Mouse (Mus musculus) limb, embryonic 11.5 days (tissue): Measurements from ENCODE around the gene Myt1l. TPM values are rescaled to one million over a fixed set of nuclear protein-coding genes. Genes with fewer than 3 reads are reported as not detected.

Experiments
- ATAC-seq: fragments of 200-750 bp; cut with Nextera tagmentation; 2 replicates; pipeline ENCODE4 v1.8.0; 2017; ENCODE audit warnings: low read depth; ENCODE audit not compliant: insufficient number of reproducible peaks, low FRiP score, low TSS enrichment
- DNase-seq: peaks from one replicate; pipeline ENCODE4 v3.0.0-alpha.2; 2015; ENCODE audit warnings: low spot score
- H3K27ac ChIP-seq: fragments of 300-500 bp; sonication (generic); replicated peaks from 2 replicates; pipeline ENCODE4 v1.5.1; 2014; ENCODE audit warnings: low read depth, mild to moderate bottlenecking, low read length
- H3K27me3 ChIP-seq: fragments of 300-500 bp; sonication (generic); 2 replicates; pipeline ENCODE4 v1.6.1; 2014; ENCODE audit warnings: mild to moderate bottlenecking, low read length, mixed read lengths; ENCODE audit not compliant: control insufficient read depth, insufficient read depth
- H3K36me3 ChIP-seq: fragments of 300-500 bp; sonication (generic); 2 replicates; pipeline ENCODE4 v1.6.1; 2014; ENCODE audit warnings: mild to moderate bottlenecking, low read length, moderate library complexity, mixed read lengths; ENCODE audit not compliant: control insufficient read depth, insufficient read depth
- H3K4me1 ChIP-seq: fragments of 300-500 bp; sonication (generic); 2 replicates; pipeline ENCODE4 v1.6.1; 2014; ENCODE audit warnings: low read length, mixed read lengths; ENCODE audit not compliant: control insufficient read depth, insufficient read depth
- H3K4me2 ChIP-seq: fragments of 300-500 bp; sonication (generic); 2 replicates; pipeline ENCODE4 v1.6.1; 2014; ENCODE audit warnings: low read depth, mild to moderate bottlenecking, moderate library complexity; ENCODE audit not compliant: severe bottlenecking
- H3K4me3 ChIP-seq: fragments of 300-500 bp; sonication (generic); 2 replicates; pipeline ENCODE4 v1.5.1; 2014; ENCODE audit warnings: low read depth, low read length
- H3K9ac ChIP-seq: fragments of 300-500 bp; sonication (generic); 2 replicates; pipeline ENCODE4 v1.6.1; 2014; ENCODE audit warnings: mild to moderate bottlenecking, low read length
- H3K9me3 ChIP-seq: fragments of 300-500 bp; sonication (generic); 2 replicates; pipeline ENCODE4 v1.6.1; 2016; ENCODE audit warnings: low read length; ENCODE audit not compliant: control insufficient read depth
- WGBS: fragments of 180-500 bp; shearing (Covaris S2); extraction: QIAGEN DNeasy Blood & Tissue Kit; methylation state at CpG from one replicate; pipeline ENCODE4 v1.1.7; 2014; 5-methylcytosine and 5-hydroxymethylcytosine counted together
- polyA plus RNA-seq: library from polyadenylated mRNA; unstranded; fragments of >200 nt; fragmentation: Nextera tagmentation; extraction: Ambion mirVana; gene quantifications from 2 replicates; pipeline ENCODE4 v1.2.1, GENCODE M21; 2014

The Myt1l gene
- polyA plus RNA-seq, 1 experiment from 2014 or later, result 0.21 TPM

GRCm38 (mm10) chr12:29728294-29728693 lies 200.1 kb downstream of the Myt1l start:
- ATAC-seq (no peak), DNase-seq (no peak)
- no peak overlapping the region for H3K27ac ChIP-seq
- no peaks in the 10 kb centered on the region for H3K9me3 ChIP-seq
- no peak overlapping the region for H3K9ac ChIP-seq
- H3K4me2 ChIP-seq, result no peak overlapping the region
- 52% methylated on average over 2 of the region's 2 CpGs for WGBS
- no peaks in the 10 kb centered on the region for H3K36me3 ChIP-seq
- H3K4me3 ChIP-seq, result no peak overlapping the region
- H3K27me3 ChIP-seq, result no peaks in the 10 kb centered on the region
- no peaks in the 10 kb centered on the region for H3K4me1 ChIP-seq

DNA sequence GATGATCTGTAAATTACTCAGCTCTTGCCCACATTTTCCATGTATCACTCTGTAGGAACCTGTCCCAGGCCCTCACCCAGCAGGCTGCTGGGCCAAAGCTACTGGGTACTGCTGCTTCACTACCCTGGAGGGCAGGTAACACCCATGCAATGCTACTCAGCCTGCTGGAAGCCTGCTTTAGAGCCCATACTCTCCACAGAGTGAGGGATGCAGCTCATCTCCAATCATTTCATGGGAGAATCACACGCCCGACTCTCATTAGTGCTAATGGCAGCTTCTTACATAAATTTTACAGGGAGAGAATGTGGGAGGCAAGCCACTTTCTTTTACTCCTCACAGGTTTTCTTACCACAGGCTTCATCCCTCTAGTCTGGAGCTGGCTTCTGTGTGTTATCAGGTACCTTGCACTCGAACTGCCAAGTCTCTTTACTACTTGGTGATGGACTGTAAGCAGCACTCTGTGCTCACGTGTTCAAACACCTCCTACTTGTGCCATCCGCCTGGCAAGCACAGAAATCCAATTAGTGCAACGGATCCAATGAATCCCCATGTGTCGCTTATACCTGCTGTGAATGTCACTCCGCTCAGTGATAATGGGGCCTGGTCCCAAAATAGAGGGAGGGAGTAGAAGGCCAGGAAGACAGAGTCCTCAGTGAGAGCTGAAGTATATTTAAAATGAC lies 212.3 kb downstream of the Myt1l start:
- H3K36me3 ChIP-seq, result no peaks in the 10 kb centered on the region
- no peak overlapping the region for H3K27ac ChIP-seq
- ATAC-seq (no peak), DNase-seq (no peak)
- no peaks in the 10 kb centered on the region for H3K4me1 ChIP-seq
- no peaks in the 10 kb centered on the region for H3K27me3 ChIP-seq
- no peaks in the 10 kb centered on the region for H3K9me3 ChIP-seq
- WGBS, result 81% methylated on average over 8 of the region's 8 CpGs
- no peak overlapping the region for H3K9ac ChIP-seq
- no peak overlapping the region for H3K4me3 ChIP-seq
- H3K4me2 ChIP-seq, result no peak overlapping the region

DNA sequence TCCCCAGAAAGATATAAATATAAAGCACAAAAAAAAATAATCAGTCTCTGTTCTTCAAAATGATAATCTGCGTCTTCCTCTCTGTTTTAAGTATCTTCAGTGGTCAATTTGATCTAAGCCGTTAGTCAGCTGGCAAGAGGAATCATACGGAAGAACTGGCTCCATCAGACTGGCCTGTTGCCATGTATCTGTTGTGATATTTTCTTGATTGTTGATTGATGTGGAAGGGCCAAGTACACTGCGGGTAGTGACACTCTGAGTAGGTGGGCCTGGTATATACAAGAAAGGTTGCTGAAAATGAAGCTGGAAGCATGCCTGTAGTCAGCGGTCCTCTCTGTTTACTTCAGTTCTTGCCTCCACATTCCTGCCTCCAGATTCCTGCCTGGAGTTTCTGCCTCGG lies 213.0 kb downstream of the Myt1l start:
- no peak overlapping the region for H3K4me2 ChIP-seq
- no peaks in the 10 kb centered on the region for H3K36me3 ChIP-seq
- H3K9ac ChIP-seq, result no peak overlapping the region
- DNase-seq, result no peak
- 89% methylated on average over 6 of the region's 6 CpGs for WGBS
- no peaks in the 10 kb centered on the region for H3K9me3 ChIP-seq
- H3K4me3 ChIP-seq, result no peak overlapping the region
- no peaks in the 10 kb centered on the region for H3K4me1 ChIP-seq
- no peak for ATAC-seq
- H3K27me3 ChIP-seq, result no peaks in the 10 kb centered on the region
- H3K27ac ChIP-seq, result no peak overlapping the region

DNA sequence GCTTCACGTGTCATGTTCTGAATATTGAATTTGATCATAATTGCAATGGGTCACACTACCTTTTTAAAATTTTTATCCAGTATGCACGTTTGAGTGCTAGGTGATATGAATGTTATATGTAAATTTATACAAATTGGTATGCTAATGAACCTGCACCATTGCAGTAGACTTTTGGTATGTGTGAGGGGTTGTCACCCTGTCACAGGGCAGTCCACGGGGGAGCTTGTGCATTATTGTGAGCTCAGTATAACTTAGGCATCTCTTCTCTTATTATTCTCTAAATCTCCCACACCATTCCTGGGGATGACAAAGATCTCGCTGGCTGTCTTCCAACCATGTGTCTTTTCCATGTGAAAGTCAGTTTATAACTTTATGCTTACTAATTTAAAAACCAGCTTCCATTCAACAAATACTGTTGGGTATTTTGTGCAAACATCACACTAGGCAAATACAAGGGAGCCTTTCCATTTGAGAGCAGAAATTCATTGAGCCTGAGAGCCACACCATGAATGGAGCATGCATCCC lies 222.5 kb downstream of the Myt1l start:
- ATAC-seq, result no peak
- Histone ChIP-seq H3K27ac (no peak overlapping the region), H3K27me3 (no peaks in the 10 kb centered on the region), H3K36me3 (no peaks in the 10 kb centered on the region), H3K9ac (no peak overlapping the region), H3K4me3 (no peak overlapping the region), H3K4me2 (no peak overlapping the region), H3K4me1 (no peaks in the 10 kb centered on the region), H3K9me3 (no peaks in the 10 kb centered on the region)
- DNase-seq, result no peak
- 84% methylated on average over 4 of the region's 4 CpGs for WGBS

GRCm38 (mm10) chr12:29755086-29755871 lies 227.1 kb downstream of the Myt1l start:
- WGBS, result 85% methylated on average over 5 of the region's 5 CpGs
- Histone ChIP-seq H3K36me3 (no peaks in the 10 kb centered on the region), H3K4me2 (no peak overlapping the region)

DNA sequence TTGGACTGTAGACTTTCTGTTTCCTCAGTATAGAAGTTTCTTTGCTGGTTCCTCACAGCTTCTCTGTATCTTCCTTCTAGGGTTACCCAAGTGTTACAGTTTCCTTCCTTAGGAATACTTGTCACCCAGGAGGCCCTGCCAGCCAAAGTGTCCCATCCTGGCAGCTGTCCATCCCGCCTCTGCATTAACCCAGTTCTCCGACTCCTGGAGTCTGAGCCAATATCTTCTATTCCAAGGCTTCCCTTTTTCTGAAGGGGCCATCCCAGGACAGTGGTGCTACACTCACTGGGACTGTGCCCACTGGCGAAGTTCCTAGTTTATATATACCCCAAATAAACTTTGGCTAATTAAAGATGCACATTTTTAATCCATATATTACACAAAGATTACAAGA lies 227.7 kb downstream of the Myt1l start:
- no peak for ATAC-seq
- no peaks in the 10 kb centered on the region for H3K27me3 ChIP-seq
- H3K9me3 ChIP-seq, result no peaks in the 10 kb centered on the region
- DNase-seq, result no peak
- H3K9ac ChIP-seq, result no peak overlapping the region
- no peak overlapping the region for H3K4me3 ChIP-seq
- 91% methylated on average over 3 of the region's 3 CpGs for WGBS
- no peaks in the 10 kb centered on the region for H3K4me1 ChIP-seq
- no peaks in the 10 kb centered on the region for H3K36me3 ChIP-seq
- H3K27ac ChIP-seq, result no peak overlapping the region
- H3K4me2 ChIP-seq, result no peak overlapping the region

More at GRCm38 (mm10) chr12:29755086-29755871, 227.1 kb downstream of the Myt1l start:
- H3K4me1 ChIP-seq, result no peaks in the 10 kb centered on the region
- no peaks in the 10 kb centered on the region for H3K27me3 ChIP-seq
- no peak for DNase-seq
- no peaks in the 10 kb centered on the region for H3K9me3 ChIP-seq
- no peak overlapping the region for H3K27ac ChIP-seq
- no peak overlapping the region for H3K4me3 ChIP-seq
- no peak for ATAC-seq
- H3K9ac ChIP-seq, result no peak overlapping the region

- Histone ChIP-seq H3K27ac (no peak overlapping the region), H3K9me3 (no peaks in the 10 kb centered on the region), H3K4me1 (no peaks in the 10 kb centered on the region), H3K27me3 (no peaks in the 10 kb centered on the region), H3K36me3 (no peaks in the 10 kb centered on the region), H3K4me2 (no peak overlapping the region), H3K9ac (no peak overlapping the region), H3K4me3 (no peak overlapping the region)
- no peak for ATAC-seq
- WGBS, result 55% methylated on average over 4 of the region's 4 CpGs
- peak; percentile 54 for DNase-seq
Measured at GRCm38 (mm10) chr12:29760611-29761010, 232.4 kb downstream of the Myt1l start.

DNA sequence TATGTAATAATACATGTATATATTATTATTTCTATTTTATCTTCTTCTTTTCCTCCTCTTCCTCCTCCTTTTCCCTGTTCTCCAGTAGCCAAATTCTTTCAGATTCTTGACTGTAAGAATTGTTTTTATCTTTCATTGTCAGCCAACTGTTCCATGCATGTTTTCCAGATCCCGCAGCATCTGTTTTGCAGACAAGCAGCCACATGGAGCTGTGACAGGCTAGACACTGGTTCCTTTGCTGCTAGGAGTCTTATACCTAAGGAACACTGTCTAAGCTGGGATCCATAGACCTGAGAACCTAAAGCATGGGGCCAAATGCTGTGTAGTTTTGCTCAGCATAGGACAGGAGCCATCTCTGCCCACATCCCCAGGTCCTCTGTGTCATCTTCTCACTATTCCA lies 238.0 kb downstream of the Myt1l start:
- H3K4me1 ChIP-seq, result no peaks in the 10 kb centered on the region
- H3K9me3 ChIP-seq, result no peaks in the 10 kb centered on the region
- DNase-seq (no peak), ATAC-seq (no peak)
- H3K27me3 ChIP-seq, result no peaks in the 10 kb centered on the region
- H3K4me2 ChIP-seq, result no peak overlapping the region
- H3K36me3 ChIP-seq, result no peaks in the 10 kb centered on the region
- H3K4me3 ChIP-seq, result no peak overlapping the region
- H3K9ac ChIP-seq, result no peak overlapping the region
- whole genome bisulfite sequencing, result 94% methylated on average over 1 of the region's 1 CpGs
- no peak overlapping the region for H3K27ac ChIP-seq
